Mouse (Mus musculus) right cerebral cortex, postnatal 36 days (tissue): ENCODE measurements around the gene Tnnc2.

Experiments used
- DNase-seq, 2 experiments: peaks; one replicate each; pipeline ENCODE4 v3.0.0; 2022; ENCODE audit warnings: low spot score in 2 of 2, mixed read lengths in 1 of 2

Gene Tnnc2

DNA sequence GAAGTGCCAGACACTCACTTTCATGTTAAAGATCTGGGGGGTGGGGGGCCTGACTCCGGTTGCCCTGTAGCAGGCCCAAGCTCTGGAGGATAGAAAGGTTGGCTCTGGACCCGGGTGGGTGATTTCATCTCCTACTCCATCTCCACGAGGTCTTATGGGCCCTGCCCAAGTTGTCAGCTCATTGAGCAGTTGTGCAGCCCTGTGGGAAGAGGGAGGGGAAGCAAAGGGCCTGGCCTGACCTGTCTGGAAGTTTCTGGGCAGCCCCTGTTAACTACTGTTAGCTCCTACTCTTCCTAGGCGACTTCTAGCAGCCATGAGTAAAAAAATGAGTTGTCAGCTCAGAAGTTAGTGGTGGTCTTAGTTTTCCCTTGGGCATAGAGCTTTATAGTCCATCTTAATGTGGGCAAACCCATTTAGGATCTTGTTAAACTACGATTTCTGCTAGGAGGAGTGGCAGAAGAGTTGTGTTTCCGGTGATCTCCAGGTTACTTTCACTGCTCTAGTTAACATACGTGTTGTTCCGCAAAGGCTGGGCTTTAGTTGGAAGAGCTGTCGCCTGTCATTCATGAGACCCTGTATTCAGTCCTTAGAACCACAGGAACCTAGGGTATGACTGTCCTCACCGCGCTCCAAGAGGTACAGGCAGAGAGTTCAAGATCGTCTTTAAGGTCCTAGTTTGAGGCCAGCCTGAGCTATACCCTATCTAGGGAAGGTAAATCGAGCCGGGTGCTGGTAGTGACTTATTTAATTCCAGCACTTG is 6.4 kb downstream of the Tnnc2 start:
- no peak for DNase-seq

DNA sequence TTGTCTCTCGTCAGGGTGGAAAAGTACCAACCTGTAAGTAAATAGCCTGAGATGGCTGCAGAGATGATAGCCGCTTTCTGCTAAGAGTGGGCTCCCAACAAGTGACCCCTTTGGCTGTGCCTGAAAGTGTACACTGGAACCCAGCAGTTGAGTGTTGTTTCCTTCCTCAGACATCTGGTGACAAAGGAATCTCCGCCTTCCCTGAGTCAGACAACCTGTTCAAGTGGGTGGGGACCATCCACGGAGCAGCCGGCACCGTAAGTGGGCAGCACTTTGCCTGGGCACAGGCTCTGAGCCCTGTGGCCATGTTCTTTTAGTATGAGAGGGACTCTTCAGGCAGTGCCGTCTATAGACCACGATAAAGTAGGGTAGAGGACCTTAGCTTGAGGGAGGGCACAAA is 8.6 kb downstream of the Tnnc2 start:
- DNase-seq: no peak

DNA sequence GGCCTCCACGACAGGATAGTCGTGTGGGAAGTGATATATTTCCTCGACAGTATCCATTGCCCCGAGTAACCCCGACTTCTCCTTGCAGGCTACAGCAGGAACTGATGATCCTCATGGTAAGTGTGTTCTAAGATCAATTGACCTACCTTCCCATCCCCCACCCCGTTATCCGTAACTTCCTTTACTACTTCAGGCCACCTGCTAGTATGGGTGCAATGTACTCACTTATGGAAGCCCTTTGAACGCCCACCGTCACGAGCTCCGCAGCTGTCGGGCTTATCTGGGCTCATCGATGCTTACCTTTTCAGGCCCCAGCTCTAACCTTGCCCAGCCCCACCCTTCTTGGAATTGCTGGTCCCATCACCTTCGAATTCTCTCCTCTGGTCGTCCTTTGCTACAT is 9.5 kb downstream of the Tnnc2 start:
- DNase-seq: no peak

DNA sequence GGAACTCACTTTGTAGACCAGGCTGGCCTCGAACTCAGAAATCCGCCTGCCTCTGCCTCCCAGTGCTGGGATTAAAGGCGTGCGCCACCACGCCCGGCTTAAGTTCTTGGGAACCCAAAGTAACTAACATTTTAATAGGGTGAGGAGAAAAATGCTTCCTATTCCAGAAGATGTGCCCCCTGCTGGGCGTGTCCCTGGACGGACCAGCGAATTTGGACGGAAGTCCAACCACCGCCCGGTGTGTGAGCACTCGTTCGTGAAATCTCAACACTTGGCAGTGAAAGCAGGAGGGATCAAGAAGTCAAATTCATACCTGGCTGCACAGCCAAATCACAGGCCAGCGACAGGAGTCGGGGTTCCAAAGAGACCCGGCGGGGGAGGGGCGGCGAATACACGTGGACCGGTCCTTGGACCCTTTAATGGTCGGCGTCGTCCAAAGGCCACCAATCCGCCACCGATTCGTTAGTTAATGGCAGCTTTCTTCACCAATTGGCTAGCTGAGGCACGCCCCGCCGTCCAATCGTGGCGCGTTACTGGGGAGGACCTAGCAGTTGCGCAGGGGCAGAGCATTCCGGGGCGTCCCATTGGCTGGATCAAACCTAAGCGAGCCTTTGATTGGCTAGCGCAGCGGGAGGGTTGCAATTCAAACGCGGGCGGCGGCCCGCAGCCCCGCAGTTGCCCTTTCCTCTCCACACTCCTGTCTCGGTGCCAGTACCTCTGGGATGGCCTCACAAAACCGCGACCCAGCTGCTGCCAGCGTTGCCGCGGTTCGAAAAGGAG is 10.3 kb downstream of the Tnnc2 start, which contains the start of gene Ube2c:
Ube2c (plus strand) TSS at position 641 of the 780 bp plus-strand sequence.
- DNase-seq: peak; percentile 96 to 97

DNA sequence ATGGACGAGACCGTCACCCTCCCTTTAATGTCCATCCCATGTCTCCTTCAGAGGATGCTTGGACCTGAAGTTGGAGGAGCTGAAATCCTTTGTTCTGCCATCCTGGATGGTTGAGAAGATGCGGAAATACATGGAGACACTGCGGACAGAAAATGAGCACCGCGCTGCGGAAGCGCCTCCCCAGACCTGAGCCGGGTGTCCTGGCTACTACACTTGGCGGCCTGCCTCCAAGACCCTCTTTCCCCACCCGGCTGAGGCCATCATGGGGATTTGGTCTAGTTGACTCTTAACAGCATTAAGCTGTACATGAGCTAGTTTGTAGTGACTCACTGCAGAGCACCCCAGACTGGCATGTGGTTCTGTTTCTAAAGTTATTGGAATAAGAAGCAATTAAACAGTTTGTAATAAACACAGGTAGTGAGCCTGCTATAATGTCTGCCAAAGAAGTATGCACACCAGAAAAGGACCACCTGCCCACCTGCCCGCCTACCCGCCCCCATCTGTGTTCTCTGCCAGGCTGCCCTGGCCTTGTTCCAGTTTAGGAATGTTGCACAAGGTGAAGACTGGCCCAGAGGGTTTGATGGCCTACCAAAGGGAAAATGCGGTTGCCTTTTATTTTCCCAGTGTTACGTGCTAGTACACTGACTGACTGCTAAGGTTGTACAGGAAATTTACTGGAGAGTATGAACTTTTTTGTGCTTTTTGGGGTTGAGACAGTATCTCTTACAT is 11.8 kb downstream of the Tnnc2 start:
- no peak for DNase-seq

DNA sequence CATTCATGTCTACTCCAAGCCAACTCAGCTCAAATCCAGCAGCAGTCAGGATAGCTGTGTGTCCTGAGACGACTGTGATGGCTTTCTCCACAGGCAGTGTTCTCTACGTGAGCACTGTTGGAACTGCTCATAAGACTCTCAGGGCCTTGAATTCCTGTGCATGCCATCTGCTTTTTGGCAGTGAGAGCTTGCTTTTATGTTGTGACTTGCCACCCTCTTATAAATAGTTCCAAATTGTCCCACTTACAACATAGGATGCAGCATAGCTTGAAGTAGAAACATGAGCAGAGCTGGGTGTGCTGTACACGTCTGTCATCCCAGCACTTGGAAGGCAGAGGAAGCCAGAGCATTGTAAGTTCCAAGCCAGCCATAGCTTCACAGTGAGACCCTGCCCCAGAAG is 13.9 kb downstream of the Tnnc2 start:
- peak in 1 of 2 experiments; percentile 50 for DNase-seq

DNA sequence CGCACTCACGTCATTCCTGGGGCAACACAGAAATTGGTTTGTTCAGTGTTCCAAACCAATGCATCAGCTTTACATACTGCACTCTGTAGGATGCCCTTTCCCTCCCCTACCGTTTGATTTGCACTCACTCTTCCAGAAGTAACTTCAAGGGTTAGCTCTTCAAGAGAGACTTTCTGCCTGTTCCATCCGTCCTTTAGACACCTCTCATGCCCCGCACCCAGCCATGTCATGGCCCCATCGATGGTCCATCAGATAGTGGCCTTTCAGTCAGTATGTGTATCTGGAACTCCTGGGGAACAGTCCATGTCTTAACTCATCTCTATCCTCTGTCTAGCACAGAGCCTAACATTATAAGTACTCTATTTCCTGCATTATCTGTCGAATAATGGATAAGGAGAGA is 17.2 kb downstream of the Tnnc2 start:
- DNase-seq: no peak

DNA sequence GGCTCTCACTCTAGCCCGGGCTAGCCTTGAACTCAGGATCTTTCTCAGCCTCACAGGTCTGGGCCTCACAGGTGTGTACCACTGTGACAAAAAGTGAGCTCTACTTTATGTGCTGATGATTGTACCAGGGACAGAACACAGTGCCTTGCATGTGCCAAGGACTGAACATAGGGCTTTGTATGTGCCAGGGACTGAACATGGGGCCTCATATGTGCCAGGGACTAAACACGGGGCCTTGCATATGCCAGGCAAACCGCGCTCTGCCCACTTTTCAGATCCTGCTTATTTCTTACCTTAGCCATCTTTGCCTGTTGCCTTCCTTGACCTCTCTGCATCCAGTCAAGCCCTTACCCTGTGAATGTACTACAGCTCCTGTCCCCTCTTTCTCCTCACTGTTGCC is 17.8 kb downstream of the Tnnc2 start:
- no peak for DNase-seq

DNA sequence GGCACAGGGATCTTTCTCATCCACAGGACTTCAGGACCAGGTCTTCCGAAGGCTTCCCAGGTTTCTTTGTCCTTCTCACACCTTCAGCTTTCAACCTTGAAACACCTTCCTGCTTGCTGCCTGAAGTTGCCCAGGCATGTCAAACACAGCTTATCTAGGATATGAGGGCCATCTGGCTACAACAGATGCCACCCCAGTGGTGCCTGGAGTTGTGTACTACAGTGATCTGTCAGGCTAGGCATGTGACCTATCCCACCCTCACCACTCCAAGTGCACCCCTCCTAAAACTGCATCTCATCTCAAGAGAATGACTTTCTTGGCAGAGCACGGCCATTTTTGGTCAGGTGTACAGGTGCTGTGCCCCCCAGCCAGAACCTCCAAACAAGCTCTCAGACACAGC is 18.3 kb downstream of the Tnnc2 start:
- DNase-seq: no peak

DNA sequence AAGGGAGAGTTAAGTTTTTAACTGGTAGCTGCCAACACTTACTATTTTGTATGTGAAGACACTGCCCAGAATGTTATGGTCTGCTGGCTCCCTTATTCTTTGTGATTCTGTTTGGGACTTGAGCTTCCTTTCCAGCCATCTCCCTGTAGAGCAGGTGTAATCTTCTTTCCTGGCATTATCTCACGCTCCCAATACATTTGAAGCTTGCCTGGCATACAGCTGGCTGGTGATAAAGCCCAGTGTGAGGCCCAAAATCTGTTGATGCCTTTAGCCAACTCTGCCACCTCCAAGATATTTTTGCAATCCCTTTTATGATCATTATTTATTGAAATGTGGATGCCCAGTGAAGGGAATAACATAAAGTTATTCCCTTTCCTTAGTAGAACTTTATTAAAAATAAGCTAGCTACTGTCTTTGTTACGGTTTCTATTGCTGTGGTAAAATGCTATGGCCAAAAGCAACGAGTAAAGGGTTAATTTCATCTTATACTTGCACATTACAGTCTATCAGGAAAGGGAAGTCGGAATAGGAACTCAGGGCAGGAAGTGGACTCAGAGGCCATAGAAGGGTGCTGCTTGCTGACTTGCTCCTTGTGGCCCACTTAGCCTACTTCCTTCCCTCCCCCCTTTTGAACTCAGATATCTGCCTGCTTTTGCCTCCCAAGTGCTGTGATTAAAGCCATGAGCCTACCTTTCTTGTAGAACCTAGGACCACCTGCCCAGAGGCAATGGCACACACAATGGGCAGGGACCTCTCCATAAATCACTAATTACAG is 19.5 kb downstream of the Tnnc2 start:
- no peak for DNase-seq

DNA sequence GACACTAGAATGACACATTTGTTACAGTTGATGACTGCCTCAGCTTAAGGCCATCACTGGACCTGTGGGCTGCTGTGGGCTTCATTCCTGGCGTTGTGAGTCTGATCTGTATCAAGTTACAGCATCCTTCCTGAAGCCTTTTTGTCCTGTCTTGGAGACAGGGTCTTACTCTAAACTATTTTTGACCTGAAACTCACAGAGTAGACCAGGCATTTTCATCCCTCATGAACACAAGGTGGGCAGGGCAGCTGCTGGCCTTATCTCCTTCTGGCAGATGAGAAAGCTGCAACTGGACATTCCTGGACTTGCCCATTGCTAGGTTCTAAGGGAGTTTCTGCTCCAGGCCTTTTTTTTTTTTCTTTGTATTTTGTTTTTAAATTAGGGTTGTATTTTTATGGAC is 21.1 kb downstream of the Tnnc2 start:
- no peak for DNase-seq

DNA sequence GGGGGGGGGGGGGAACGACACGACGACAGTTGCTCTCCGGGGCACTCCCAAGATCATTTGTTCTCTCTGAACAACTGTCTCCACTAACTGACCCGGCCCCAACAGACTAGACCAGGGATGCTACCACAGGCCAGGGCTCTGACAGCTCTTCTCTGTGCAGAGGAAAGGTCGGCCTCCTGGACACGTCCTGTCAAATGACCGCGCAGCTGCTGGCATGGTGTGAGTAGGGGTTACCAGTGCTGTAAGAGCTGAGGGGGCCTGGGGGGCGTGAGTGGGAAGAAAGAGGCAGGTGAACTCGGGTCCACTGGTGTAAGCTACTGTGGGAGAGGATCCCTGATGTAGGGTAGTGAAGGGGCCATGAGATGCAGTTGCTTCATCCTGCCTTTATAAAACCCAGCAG is 21.9 kb downstream of the Tnnc2 start:
- no peak for DNase-seq

DNA sequence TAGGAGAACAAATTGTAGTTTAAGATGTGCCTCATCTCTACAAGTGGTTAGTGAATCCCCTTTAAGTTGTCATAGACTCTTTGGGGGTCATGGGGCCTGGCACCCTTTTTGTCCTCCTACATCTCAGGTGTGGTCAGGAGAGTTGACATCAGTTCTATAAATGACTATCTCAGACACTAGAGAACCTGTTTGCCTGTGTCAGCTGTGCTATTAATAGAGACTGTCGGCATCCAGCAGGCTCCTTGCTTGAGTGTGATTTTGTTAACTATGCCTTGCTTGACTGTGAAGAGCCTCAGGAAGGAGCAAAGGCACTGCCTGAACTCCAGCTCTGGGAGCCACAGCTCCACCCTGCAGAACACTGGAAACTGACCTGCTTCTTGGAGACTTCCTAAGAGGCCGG is 25.0 kb downstream of the Tnnc2 start:
- no peak for DNase-seq

DNA sequence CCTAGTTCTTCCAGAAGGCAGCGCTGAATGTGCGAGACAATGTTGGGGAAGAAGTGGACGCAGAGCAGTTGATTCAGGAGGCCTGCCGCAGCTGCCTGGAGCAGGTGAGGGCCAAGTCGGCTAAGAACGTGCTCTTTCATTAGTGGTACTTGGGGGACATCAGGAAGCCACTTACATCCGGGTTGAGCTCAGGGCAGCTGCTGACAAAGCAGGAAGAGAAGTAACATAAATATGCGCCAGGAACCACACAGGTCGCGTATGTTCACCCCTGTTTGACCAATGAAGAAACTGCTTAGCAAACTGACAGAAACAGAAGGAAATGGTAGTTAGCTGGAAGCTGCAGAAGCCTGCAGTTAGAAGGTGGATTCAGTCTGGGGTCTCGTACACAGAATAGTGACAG is 25.7 kb downstream of the Tnnc2 start:
- DNase-seq: no peak

DNA sequence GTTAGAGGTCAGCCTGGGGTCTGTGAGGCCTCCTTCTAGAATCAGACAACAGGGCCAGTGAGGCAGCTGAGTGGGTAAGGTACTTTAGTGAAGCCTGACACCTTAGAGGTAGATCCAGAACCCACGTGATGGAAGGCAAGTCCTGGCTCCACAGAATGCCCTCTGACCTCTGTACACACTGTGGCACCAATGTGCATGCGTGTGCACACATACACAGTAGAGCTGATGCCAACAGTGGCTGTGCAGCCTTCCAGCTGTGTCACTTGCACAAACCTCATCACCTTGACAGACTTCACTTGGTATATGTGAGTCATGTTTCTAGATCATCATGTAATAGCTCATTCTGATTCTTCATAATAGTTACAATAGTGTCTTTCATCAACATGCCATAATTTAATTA is 27.3 kb downstream of the Tnnc2 start:
- no peak for DNase-seq

DNA sequence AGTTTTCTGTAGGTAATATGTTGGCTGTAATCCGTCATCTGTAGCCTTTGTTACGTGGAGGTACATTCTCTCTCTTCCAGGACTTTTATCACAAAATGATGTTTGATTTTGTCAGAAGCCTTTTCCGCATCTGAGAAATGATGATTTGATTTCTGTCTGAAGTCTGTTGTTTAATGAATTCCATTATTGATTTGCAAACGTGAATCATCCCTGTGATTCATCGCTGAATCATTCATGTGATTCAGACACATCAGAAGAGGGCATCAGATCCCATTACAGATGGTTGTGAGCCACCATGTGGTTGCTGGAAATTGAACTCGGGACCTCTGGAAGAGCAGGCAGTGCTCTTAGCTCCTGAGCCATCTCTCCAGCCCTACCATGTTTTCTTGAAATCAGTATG is 30.8 kb downstream of the Tnnc2 start:
- DNase-seq: no peak

DNA sequence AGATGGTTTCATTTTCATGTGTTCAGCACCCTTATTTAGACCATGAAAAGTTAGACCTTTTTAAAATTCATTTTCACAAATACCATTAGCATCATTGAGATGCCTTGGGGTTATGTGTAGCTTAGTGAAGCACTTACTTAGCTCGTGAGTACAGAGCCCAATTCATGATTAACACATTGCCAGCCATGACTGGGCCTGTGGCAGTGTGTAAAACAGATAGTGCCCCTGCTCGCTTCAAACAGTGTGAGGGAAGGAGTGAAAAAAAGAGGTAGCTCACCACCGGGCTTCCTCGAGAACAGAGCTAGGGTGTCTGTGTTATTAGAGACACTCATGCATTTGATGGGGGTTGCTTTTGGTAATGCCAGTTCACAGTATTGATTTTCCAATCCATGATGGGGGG is 31.6 kb downstream of the Tnnc2 start:
- no peak for DNase-seq

DNA sequence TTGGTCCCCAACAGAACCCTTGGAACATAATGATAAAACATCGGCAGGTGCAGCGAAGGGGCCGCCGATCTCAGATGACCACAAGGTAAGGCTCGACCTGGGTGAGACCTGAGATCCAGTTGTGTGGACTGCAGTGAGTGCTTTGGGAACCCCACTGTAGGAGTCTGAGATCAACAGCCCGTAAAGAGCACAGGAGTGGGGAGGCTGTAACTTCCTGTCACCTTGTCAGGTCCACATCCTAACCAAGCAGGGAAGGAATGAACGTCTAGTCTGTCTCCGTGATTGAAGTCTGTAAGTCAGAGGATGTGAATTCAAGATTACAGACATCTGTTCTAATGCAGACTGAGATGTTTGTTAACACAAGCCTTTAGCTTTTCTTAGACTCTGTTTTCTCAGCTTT is 33.1 kb downstream of the Tnnc2 start:
- DNase-seq: no peak

DNA sequence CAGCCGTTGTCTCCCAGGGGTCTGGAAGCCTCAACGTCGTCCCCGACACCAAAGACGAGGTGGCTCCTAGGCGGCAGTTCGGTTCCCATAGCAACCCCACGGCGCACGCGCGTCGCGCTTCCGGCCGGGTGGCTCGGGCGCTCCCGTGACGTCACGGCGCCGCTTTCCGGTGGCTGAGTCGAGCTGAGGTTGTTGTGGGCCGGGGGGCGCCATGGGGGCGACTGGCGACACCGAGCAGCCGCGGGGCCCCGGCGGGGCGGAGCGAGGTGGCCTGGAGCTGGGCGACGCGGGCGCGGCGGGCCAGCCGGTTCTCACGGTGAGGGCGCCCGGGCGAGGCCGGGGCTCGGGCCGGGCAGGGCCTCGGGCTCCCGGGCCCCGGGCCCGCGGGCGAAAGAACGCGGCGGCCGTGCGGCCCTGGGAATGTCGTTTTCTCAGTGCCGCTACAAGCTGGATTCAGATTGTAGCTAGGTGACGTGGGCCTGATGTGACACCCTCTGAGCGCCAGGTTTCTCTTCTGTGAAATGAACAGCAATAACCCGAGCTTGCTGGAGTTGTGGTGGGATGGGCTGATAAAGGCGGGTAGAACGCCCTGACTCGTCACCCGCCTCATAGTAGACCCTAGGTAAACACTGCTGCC is 33.8 kb downstream of the Tnnc2 start, which contains the start of the genes Wfdc3 and Dnttip1:
Wfdc3 (minus strand) TSS at position 89 of the 637 bp plus-strand sequence.
Dnttip1 (plus strand) TSS at position 141 of the 637 bp plus-strand sequence.
- peak; percentile 90 to 92 for DNase-seq

DNA sequence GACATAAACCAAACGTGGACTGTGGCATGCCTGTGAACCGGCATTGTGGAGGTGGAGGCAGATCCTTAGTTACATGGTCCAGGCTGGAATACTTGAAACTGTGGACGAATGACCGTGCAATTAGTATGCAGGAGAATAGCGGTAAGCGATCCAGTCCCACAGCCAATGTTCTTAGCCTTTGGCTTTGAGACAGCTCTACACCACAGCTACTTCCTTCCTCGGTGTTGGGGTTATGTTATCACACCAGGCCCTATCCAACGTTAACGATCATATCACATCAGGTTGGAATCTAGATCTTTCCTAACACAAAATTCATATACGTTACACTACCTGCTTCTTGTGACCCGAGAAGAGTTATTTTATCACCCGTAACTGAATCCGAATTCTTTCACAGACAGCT is 34.8 kb downstream of the Tnnc2 start:
- DNase-seq: no peak

DNA sequence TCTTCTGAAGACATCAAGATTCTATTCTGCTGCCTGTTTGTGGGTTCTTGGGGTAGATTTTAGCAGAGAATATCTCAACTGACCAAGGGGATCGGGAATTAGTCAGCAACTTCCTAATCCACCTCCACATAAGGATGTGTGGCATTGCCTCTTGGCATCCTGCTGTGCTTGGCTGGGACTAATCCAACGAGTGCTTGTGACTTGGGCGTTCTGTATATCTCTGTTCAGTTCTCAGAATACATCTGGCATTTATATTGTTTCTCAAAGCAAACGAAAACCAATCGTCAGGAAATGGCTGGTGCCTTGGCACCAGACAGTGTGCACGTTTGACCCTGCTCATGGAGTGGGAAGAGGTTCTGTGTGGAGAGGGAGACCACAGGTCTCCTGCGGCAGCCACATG is 39.9 kb downstream of the Tnnc2 start:
- no peak for DNase-seq
